15 mouse cellular contexts compared by ENCODE assay signal in the genomic region with DNA sequence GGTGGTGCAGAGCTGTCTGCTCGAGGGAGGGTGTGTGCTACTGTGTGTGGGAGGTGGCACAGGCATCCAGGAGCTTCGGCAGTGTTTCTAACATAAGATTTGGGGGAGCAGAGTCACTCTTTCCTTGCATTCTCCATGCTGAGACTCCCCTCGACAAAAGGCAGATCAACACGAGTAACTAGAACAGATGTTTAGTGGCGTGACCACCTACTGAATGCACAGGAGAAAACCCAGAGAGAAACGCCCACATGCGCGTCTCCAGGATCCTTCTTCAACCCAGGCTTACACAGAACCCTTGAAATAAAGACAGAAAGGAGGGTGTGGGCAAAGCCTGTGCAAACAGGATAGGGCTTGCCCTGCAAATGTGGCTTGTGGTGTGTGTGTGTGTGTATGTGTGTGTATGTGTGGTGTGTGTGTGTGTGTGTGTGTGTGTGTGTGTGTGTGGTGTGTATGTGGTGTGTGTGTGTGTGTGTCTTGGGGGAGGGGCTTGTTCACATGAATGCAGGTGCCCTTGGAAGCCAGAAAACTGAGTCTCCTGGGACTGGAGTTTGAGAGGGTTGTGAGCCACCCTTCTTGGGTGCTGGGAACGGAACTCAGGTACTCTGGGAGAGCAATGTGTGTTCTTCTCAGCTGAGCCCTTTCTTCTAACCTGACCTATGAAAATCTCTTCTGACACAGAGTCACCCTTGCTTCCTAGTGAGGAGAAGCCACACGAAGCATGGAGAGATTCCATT. TPM values are rescaled to one million over a fixed set of nuclear protein-coding genes. Genes with fewer than 3 reads are reported as not detected.
DNase-seq lines count a peak whose midpoint lies in the region; ATAC-seq and TF ChIP-seq lines count a peak whose summit lies in the region.
"Had no signal": no experiment of that assay in that cellular context is flagged by ENCODE, and none has a peak within 500 bp of the region (broad histone marks: within the 10 kb centered on the region; RNA-seq: fewer than 3 reads in every experiment).

No protein-coding gene starts in this region.

- no peak for TF ChIP-seq EP300 in heart, postnatal 0 days (IDR thresholded peaks at IDR 0.05; ENCODE audit: low read depth)

- no peaks in the 10 kb centered on the region for H3K36me3 ChIP-seq in heart, postnatal 0 days (replicated peaks; ENCODE audit: control insufficient read depth, insufficient read depth, low read length)
- H3K36me3 ChIP-seq in kidney, adult 2 months (ENCODE audit: control insufficient read depth, insufficient read depth, low read length), result no peaks in the 10 kb centered on the region
- H3K36me3 ChIP-seq: hindbrain, embryonic 13.5 days had no signal

- H3K27me3 ChIP-seq in heart, postnatal 0 days (ENCODE audit: control insufficient read depth, insufficient read depth, low read length), result no peaks in the 10 kb centered on the region
- no peaks in the 10 kb centered on the region for H3K27me3 ChIP-seq in kidney, adult 2 months (replicated peaks; ENCODE audit: control insufficient read depth, insufficient read depth, low read length)
- H3K27me3 ChIP-seq: hindbrain, embryonic 13.5 days had no signal

- no peak for TF ChIP-seq CTCF in heart, postnatal 0 days (IDR thresholded peaks at IDR 0.05; ENCODE audit: low read depth)
- no peak for TF ChIP-seq CTCF in kidney, adult 2 months (conservative IDR thresholded peaks at IDR 0.05; ENCODE audit: insufficient read depth, insufficient read length, low read depth, low read length)

- no peak overlapping the region for H3K4me3 ChIP-seq in heart, postnatal 0 days (ENCODE audit: low read depth, low read length)
- no peak overlapping the region for H3K4me3 ChIP-seq in kidney, adult 2 months (ENCODE audit: insufficient read depth, low read depth, low read length)
- H3K4me3 ChIP-seq: erythroblast, embryonic 14.5 days; hindbrain, embryonic 13.5 days; myocyte had no signal

- 72% methylated on average over 10 of the region's 10 CpGs for WGBS in heart, postnatal 0 days
- WGBS in kidney, adult 2 months, result 66% methylated on average over 10 of the region's 10 CpGs

- TF ChIP-seq POLR2A in kidney, adult 2 months (IDR thresholded peaks at IDR 0.05; ENCODE audit: low read depth, low read length), result no peak

- ATAC-seq in heart, postnatal 0 days (ENCODE audit: insufficient read depth, low read depth), result no peak

- no peak overlapping the region for H3K4me2 ChIP-seq in heart, postnatal 0 days (ENCODE audit: low read depth, low read length)
- H3K4me2 ChIP-seq: hindbrain, embryonic 13.5 days had no signal

- H3K9ac ChIP-seq in heart, postnatal 0 days (replicated peaks; ENCODE audit: low read depth, low read length), result no peak overlapping the region
- H3K9ac ChIP-seq: hindbrain, embryonic 13.5 days had no signal

- H3K4me1 ChIP-seq in heart, postnatal 0 days (ENCODE audit: control insufficient read depth, insufficient read depth), result peaks cover 10% of the 10 kb centered on the region; the same call in 1 of the 2 replicates
- peaks cover 14% of the 10 kb centered on the region for H3K4me1 ChIP-seq in kidney, adult 2 months (ENCODE audit: control insufficient read depth, insufficient read depth, low read length)

- no peak for DNase-seq in heart, postnatal 0 days (ENCODE audit: low spot score)
- no peak for DNase-seq in heart, adult 8-10 months (ENCODE audit: low spot score)
- DNase-seq in CD4-positive, CD25-positive, alpha-beta regulatory T cell, adult 2 months (ENCODE audit: low read depth, low spot score), result peak; percentile 60
- peak; percentile 82 to 85 for DNase-seq in frontal cortex, adult 2 months (ENCODE audit: extremely low spot score in 1 of 2, low spot score in 1 of 2)
- DNase-seq in right cerebral cortex, postnatal 14 days, result peak; percentile 38
- DNase-seq in kidney, adult 2 months, result no peak
- no peak for DNase-seq in kidney, adult 9 months
- DNase-seq in heart, adult 9 months (ENCODE audit: low spot score in 2 of 2), result no peak
- DNase-seq: B cell, adult 2 months; cerebellum, adult 9-11 months; gastrocnemius, postnatal 36 days; kidney, postnatal 14 days had no signal

- H3K9me3 ChIP-seq in heart, postnatal 0 days (replicated peaks; ENCODE audit: control insufficient read depth, low read length), result no peaks in the 10 kb centered on the region
- H3K9me3 ChIP-seq: hindbrain, embryonic 13.5 days had no signal

- H3K27ac ChIP-seq in heart, postnatal 0 days (ENCODE audit: low read depth), result peak overlapping the region; percentile 33; the same call in 1 of the 2 replicates
- H3K27ac ChIP-seq in kidney, adult 2 months (ENCODE audit: insufficient read depth, low read depth, low read length), result no peak overlapping the region
- H3K27ac ChIP-seq: hindbrain, embryonic 13.5 days had no signal

RNA-seq across cellular contexts. Expression of gene Trpm1, which starts 7.3 kb away (rescaled TPM):
- total RNA-seq in heart, postnatal 0 days (2014; rRNA removed; ENCODE audit: low replicate concordance), result not detected in 2 replicates
- polyA plus RNA-seq in heart, postnatal 0 days (2015; fragmentation: Nextera tagmentation; extraction: Ambion mirVana), result 0.14 and 0.21 TPM in 2 replicates
- under 1 TPM in 2 of 4 experiments, not detected in 2; 0.31 to 0.66 TPM for total RNA-seq in heart, adult 8-10 months (2022)
- 0.27 and 0.44 TPM in 2 replicates for polyA plus RNA-seq in frontal cortex, adult 2 months (2012; rRNA removed)
- polyA plus RNA-seq in kidney, adult 2 months (2012; rRNA removed), result 0.31 and 0.60 TPM in 2 replicates

Comparison
In these comparisons a context has a peak if more than half of its experiments do, and no peak if none do; other contexts are left out.
1. DNase-seq: peak in CD4-positive, CD25-positive, alpha-beta regulatory T cell, adult 2 months (single experiment), frontal cortex, adult 2 months (2 of 2) and right cerebral cortex, postnatal 14 days (single experiment); none in heart, postnatal 0 days (single experiment), heart, adult 8-10 months (single experiment), kidney, adult 2 months (single experiment), kidney, adult 9 months (single experiment) and heart, adult 9 months (0 of 2).